Mouse (Mus musculus): ENCODE results near the gene Rabl6. TPM values are rescaled to one million over a fixed set of nuclear protein-coding genes. Genes with fewer than 3 reads are reported as not detected.

Rabl6 gene
- polyA plus RNA-seq, 1 experiment from 2014 or later: 62.3 TPM

DNA sequence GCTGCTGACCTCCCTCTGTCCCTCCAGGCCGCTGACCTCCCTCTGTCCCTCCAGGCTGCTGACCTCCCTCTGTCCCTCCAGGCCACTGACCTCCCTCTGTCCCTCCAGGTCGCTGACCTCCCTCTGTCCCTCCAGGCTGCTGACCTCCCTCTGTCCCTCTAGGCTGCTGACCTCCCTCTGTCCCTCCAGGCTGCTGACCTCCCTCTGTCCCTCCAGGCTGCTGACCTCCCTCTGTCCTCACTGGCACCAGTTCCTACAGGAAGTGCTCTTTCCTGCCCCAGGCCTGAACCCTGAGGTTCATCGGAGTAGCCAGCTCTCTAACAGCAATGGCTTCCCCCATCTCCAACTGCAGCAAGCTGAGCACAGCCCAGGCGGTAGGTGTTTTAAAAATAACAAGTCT lies 20.4 kb upstream of the Rabl6 start:
- H3K9ac ChIP-seq (ENCODE audit: low read length): no peak overlapping the region
- 38% methylated on average over 4 of the region's 4 CpGs for WGBS
- no peaks in the 10 kb centered on the region for H3K4me1 ChIP-seq (ENCODE audit: control insufficient read depth, insufficient read depth, low read length)
- no peak overlapping the region for H3K4me3 ChIP-seq (ENCODE audit: low read depth, low read length)
- H3K4me2 ChIP-seq (ENCODE audit: low read depth): no peak overlapping the region
- no peaks in the 10 kb centered on the region for H3K9me3 ChIP-seq (ENCODE audit: control insufficient read depth, low read length)
- no peaks in the 10 kb centered on the region for H3K27me3 ChIP-seq (ENCODE audit: control insufficient read depth, insufficient read depth, low read length)
- H3K27ac ChIP-seq (ENCODE audit: low read depth, low read length): no peak overlapping the region
- ATAC-seq (ENCODE audit: insufficient read depth, low FRiP score, low TSS enrichment): no peak
- no peak for DNase-seq (ENCODE audit: low spot score)
- H3K36me3 ChIP-seq (ENCODE audit: control insufficient read depth, insufficient read depth, low read length): no peaks in the 10 kb centered on the region

DNA sequence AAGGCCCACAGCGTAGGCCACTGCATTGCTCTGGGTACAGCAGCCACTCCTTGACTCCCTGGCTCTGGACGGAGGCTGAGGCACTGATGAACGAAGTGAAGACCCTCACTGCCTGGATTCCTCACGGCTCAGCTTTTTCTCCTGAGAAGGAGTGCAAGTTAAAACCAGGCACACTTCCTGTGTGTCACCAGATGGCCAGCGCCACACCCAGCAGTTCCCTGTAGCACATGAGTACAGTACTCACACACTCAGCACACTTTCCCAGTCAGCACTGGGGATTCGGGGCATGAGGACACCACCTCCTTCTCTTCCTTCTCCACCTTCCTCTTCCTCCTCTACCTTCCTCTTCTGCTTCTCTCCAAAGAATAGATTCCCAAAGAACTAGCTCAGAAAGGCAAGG lies 19.5 kb upstream of the Rabl6 start, which contains the start of gene Fcna:
Fcna (minus strand) TSS at position 220 of the 400 bp plus-strand sequence.
- Histone ChIP-seq H3K9me3 (ENCODE audit: control insufficient read depth, low read length) (no peaks in the 10 kb centered on the region), H3K4me3 (ENCODE audit: low read depth, low read length) (no peak within 1 kb of the TSS), H3K9ac (ENCODE audit: low read length) (no peak within 1 kb of the TSS), H3K27ac (ENCODE audit: low read depth, low read length) (no peak within 1 kb of the TSS), H3K36me3 (ENCODE audit: control insufficient read depth, insufficient read depth, low read length) (no peaks in the 10 kb centered on the region), H3K4me1 (ENCODE audit: control insufficient read depth, insufficient read depth, low read length) (no peaks in the 10 kb centered on the region), H3K27me3 (ENCODE audit: control insufficient read depth, insufficient read depth, low read length) (no peaks in the 10 kb centered on the region), H3K4me2 (ENCODE audit: low read depth) (no peak within 1 kb of the TSS)
- ATAC-seq (ENCODE audit: insufficient read depth, low FRiP score, low TSS enrichment) (no peak), DNase-seq (ENCODE audit: low spot score) (no peak)
- 77% methylated on average over 6 of the region's 6 CpGs for WGBS

DNA sequence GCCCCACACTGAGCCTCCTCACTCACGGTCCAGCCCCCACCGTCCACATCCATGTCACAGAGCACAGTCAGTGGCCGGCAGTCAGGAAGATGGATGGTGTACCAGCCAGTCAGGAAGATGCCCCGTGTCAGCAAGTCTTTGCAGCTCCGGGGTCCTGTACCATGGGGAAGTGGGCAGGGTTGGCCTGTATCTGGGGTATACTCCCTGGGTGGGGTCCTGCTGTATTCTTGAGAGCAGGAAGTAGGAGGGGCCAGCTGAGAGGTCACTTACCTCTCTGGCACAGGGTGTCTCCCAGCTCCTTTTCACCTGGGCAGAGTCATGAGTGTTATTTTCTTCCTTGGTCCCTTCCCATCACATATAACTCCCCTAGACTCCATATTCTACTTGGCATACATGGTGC lies 17.7 kb upstream of the Rabl6 start:
- no peaks in the 10 kb centered on the region for H3K36me3 ChIP-seq (ENCODE audit: control insufficient read depth, insufficient read depth, low read length)
- H3K27ac ChIP-seq (ENCODE audit: low read depth, low read length): no peak overlapping the region
- no peak overlapping the region for H3K4me3 ChIP-seq (ENCODE audit: low read depth, low read length)
- H3K9me3 ChIP-seq (ENCODE audit: control insufficient read depth, low read length): no peaks in the 10 kb centered on the region
- 56% methylated on average over 5 of the region's 5 CpGs for WGBS
- no peak overlapping the region for H3K9ac ChIP-seq (ENCODE audit: low read length)
- no peaks in the 10 kb centered on the region for H3K4me1 ChIP-seq (ENCODE audit: control insufficient read depth, insufficient read depth, low read length)
- H3K27me3 ChIP-seq (ENCODE audit: control insufficient read depth, insufficient read depth, low read length): no peaks in the 10 kb centered on the region
- ATAC-seq (ENCODE audit: insufficient read depth, low FRiP score, low TSS enrichment) (no peak), DNase-seq (ENCODE audit: low spot score) (no peak)
- no peak overlapping the region for H3K4me2 ChIP-seq (ENCODE audit: low read depth)

DNA sequence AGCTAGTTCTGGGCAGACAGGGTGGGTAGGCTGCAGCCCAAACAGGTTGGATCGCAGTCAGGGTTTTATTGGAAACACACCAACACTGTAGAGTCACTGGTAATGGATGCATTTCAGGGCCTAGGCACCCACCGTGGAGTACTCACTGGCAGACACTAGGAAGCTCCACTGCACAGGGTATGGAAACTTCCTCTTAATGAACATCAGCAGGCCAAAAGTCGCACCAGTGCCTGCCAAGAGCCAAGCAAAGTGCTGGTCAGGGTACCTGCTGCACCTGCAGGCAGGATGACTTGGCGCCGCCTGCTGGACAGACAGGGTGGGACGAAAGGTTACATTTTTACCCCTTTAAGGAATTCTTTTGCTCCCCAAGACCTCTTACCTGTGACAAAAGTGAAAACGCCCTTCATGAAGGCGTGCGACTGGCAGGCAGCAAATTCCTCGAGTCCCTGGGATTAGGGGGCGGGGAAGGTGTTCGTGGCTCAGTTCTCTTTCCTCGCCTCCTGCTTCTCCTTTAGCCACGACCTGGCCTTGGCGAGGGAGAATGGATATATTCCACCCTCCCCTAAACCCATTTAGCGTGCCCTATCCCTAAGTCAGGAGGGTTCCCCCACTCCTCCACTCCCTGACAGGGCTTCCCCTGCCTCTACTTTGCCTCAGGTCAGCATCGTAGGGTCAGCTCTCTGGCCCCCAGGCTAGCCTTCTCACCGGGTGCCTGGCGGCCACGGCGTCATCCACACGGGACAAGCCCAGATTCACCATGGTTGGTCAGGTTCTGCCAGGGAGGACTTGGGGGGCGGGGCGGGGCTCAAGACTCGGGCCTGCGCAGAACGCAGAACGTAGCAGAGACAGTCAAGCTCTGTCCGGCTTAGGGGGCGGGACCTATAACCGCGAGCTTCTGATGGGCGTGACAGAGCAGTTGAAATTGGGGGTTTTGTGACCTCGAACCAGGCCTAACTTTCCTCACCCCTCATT lies 13.2 kb upstream of the Rabl6 start, which contains the start of gene Tmem141:
Tmem141 (minus strand) TSS at position 777 of the 972 bp plus-strand sequence.
- H3K36me3 ChIP-seq (ENCODE audit: control insufficient read depth, insufficient read depth, low read length): no peaks in the 10 kb centered on the region
- peak within 1 kb of the TSS; percentile 52 for H3K9ac ChIP-seq (ENCODE audit: low read length)
- ATAC-seq (ENCODE audit: insufficient read depth, low FRiP score, low TSS enrichment) (peak; percentile 93), DNase-seq (ENCODE audit: low spot score) (peak; percentile 86)
- H3K27me3 ChIP-seq (ENCODE audit: control insufficient read depth, insufficient read depth, low read length): peaks cover 8% of the 10 kb centered on the region
- no peak within 1 kb of the TSS for H3K27ac ChIP-seq (ENCODE audit: low read depth, low read length)
- H3K4me2 ChIP-seq (ENCODE audit: low read depth): peak within 1 kb of the TSS; percentile 69
- H3K9me3 ChIP-seq (ENCODE audit: control insufficient read depth, low read length): no peaks in the 10 kb centered on the region
- 5% methylated on average over 33 of the region's 34 CpGs for WGBS
- peak within 1 kb of the TSS; percentile 35 for H3K4me3 ChIP-seq (ENCODE audit: low read depth, low read length)
- H3K4me1 ChIP-seq (ENCODE audit: control insufficient read depth, insufficient read depth, low read length): no peaks in the 10 kb centered on the region

DNA sequence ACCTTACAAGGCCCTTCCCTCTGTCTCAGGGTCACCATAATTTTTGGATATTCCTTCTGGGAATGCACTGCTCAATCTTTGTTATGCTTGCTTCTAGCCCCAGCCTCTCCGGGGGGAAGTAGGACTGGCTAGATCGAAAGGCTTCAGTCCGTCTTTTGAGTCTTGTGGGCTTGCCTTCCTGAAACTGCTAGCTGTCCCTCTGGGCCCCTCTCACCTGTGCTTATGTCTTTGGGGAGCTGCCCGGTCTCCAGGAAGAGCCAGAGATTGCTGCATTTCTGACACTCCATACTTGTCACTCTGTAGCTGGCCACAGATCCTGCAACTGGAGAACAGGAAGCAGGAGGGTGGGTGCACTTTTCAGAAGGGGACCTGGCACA lies 12.5 kb upstream of the Rabl6 start:
- ATAC-seq (ENCODE audit: insufficient read depth, low FRiP score, low TSS enrichment) (no peak), DNase-seq (ENCODE audit: low spot score) (no peak)
- Histone ChIP-seq H3K9ac (ENCODE audit: low read length) (no peak overlapping the region), H3K27me3 (ENCODE audit: control insufficient read depth, insufficient read depth, low read length) (peaks cover 15% of the 10 kb centered on the region), H3K27ac (ENCODE audit: low read depth, low read length) (no peak overlapping the region), H3K4me2 (ENCODE audit: low read depth) (peak overlapping the region; percentile 69; the same call in 1 of the 2 replicates), H3K9me3 (ENCODE audit: control insufficient read depth, low read length) (no peaks in the 10 kb centered on the region), H3K4me3 (ENCODE audit: low read depth, low read length) (no peak overlapping the region), H3K4me1 (ENCODE audit: control insufficient read depth, insufficient read depth, low read length) (no peaks in the 10 kb centered on the region), H3K36me3 (ENCODE audit: control insufficient read depth, insufficient read depth, low read length) (no peaks in the 10 kb centered on the region)
- 91% methylated on average over 4 of the region's 4 CpGs for WGBS

DNA sequence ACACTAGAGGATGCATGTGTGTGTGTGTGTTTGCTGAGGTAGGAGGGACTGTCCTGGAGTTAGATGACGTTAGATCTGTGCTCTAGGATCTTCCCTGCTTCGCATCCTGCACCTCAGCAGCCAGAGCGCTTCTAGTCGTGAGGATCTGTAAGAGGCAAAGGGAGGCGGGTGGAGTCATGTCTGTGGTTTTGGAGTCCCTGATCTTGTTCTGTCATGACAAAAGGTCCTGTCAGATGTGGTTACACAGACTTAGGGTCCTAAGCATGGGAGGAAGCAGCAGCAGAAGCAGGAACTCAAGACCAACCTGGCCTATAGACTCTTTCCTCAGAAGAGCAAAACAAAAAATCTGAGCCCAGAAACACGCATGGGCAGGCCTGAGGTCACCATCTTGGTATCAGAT lies 12.1 kb upstream of the Rabl6 start:
- WGBS: 89% methylated on average over 6 of the region's 6 CpGs
- DNase-seq (ENCODE audit: low spot score): no peak
- no peaks in the 10 kb centered on the region for H3K4me1 ChIP-seq (ENCODE audit: control insufficient read depth, insufficient read depth, low read length)

DNA sequence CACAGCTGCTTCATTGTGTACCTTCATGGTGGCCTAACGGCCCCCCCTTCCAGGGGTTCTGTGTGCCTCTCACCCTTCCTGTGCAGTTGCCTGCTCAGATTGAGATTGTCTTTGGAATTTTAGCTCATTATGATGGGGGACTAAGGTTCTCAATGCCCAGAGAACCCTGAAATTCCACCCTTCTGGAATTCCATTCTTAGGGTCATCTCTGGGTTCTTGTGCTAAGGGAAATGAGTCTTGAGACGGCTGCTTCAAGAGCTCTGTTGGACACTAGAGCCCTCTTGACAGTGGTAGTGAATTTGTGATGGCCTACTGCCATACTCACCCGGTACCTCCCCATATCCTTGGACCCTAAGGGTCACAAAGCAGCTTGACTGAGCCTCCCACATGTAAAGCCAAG lies 9.3 kb upstream of the Rabl6 start, which contains the start of gene Ccdc183:
Ccdc183 (minus strand) TSS at position 101 of the 400 bp plus-strand sequence.
- WGBS: 76% methylated on average over 3 of the region's 3 CpGs
- H3K27me3 ChIP-seq (ENCODE audit: control insufficient read depth, insufficient read depth, low read length): peaks cover 22% of the 10 kb centered on the region
- ATAC-seq (ENCODE audit: insufficient read depth, low FRiP score, low TSS enrichment): no peak

More for the DNA sequence above, 12.1 kb upstream of the Rabl6 start:
- H3K27me3 ChIP-seq (ENCODE audit: control insufficient read depth, insufficient read depth, low read length): peaks cover 19% of the 10 kb centered on the region
- H3K9me3 ChIP-seq (ENCODE audit: control insufficient read depth, low read length): no peaks in the 10 kb centered on the region
- no peak overlapping the region for H3K4me3 ChIP-seq (ENCODE audit: low read depth, low read length)
- H3K27ac ChIP-seq (ENCODE audit: low read depth, low read length): no peak overlapping the region
- H3K4me2 ChIP-seq (ENCODE audit: low read depth): no peak overlapping the region
- ATAC-seq (ENCODE audit: insufficient read depth, low FRiP score, low TSS enrichment): no peak
- no peak overlapping the region for H3K9ac ChIP-seq (ENCODE audit: low read length)
- H3K36me3 ChIP-seq (ENCODE audit: control insufficient read depth, insufficient read depth, low read length): no peaks in the 10 kb centered on the region

DNA sequence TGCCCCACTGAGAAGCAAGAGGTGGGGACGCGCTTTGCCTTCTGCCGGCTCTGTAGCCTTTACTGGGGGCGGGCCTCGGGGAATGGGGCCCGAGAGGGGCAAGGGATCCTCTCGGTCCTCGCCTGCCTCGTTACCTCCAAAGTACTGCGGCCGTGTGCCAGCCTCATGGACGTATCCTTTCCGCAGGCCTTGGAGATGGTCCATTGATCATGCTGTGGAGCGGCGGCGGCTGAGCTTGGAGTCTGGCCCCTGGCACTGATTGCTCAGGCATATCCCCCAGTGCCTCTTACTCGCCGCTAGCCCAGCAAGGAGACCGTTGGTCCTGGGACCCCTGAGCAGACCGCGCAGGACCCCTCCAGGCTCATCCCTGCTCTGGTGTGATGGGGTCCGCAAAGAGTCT lies 8.1 kb upstream of the Rabl6 start:
- H3K27me3 ChIP-seq (ENCODE audit: control insufficient read depth, insufficient read depth, low read length): peaks cover 24% of the 10 kb centered on the region

More for the DNA sequence above, 9.3 kb upstream of the Rabl6 start, which contains the start of gene Ccdc183:
- Histone ChIP-seq H3K4me2 (ENCODE audit: low read depth) (no peak within 1 kb of the TSS), H3K4me3 (ENCODE audit: low read depth, low read length) (no peak within 1 kb of the TSS), H3K36me3 (ENCODE audit: control insufficient read depth, insufficient read depth, low read length) (no peaks in the 10 kb centered on the region), H3K9me3 (ENCODE audit: control insufficient read depth, low read length) (no peaks in the 10 kb centered on the region), H3K9ac (ENCODE audit: low read length) (no peak within 1 kb of the TSS), H3K4me1 (ENCODE audit: control insufficient read depth, insufficient read depth, low read length) (no peaks in the 10 kb centered on the region), H3K27ac (ENCODE audit: low read depth, low read length) (no peak within 1 kb of the TSS)
- no peak for DNase-seq (ENCODE audit: low spot score)

More for the DNA sequence above, 8.1 kb upstream of the Rabl6 start:
- no peak overlapping the region for H3K27ac ChIP-seq (ENCODE audit: low read depth, low read length)
- DNase-seq (ENCODE audit: low spot score) (no peak), ATAC-seq (ENCODE audit: insufficient read depth, low FRiP score, low TSS enrichment) (no peak)
- H3K4me2 ChIP-seq (ENCODE audit: low read depth): no peak overlapping the region
- H3K36me3 ChIP-seq (ENCODE audit: control insufficient read depth, insufficient read depth, low read length): no peaks in the 10 kb centered on the region
- H3K9me3 ChIP-seq (ENCODE audit: control insufficient read depth, low read length): no peaks in the 10 kb centered on the region
- H3K4me1 ChIP-seq (ENCODE audit: control insufficient read depth, insufficient read depth, low read length): no peaks in the 10 kb centered on the region
- H3K9ac ChIP-seq (ENCODE audit: low read length): no peak overlapping the region
- H3K4me3 ChIP-seq (ENCODE audit: low read depth, low read length): no peak overlapping the region
- WGBS: 27% methylated on average over 20 of the region's 22 CpGs
